Mouse (Mus musculus): ENCODE measurements around the gene Dhx16. TPM values are rescaled to one million over a fixed set of nuclear protein-coding genes. Genes with fewer than 3 reads are reported as not detected.
A peak's percentile ranks its signal among the peaks of the same experiment; 100 is the strongest.
"Not testable (repeated sequence)": the region's sequence is repeated elsewhere in the genome, so short reads cannot be mapped to it uniquely, and the experiment has no call there.

Dhx16 gene
- polyA plus RNA-seq, 1 experiment from 2014 or later: 36.8 TPM

GRCm38 (mm10) chr17:35838570-35838969 lies 41.0 kb upstream of the Dhx16 start:
- 1% methylated on average over 5 of the region's 5 CpGs for WGBS
- no peak for ATAC-seq (ENCODE audit: insufficient number of reproducible peaks, low FRiP score, low TSS enrichment, low read depth)
- Histone ChIP-seq H3K27me3 (no peaks in the 10 kb centered on the region), H3K27ac (peak overlapping the region; percentile 95), H3K4me2 (peak overlapping the region; percentile 42), H3K36me3 (peaks cover 32% of the 10 kb centered on the region), H3K4me3 (peak overlapping the region; percentile 63), H3K9me3 (no peaks in the 10 kb centered on the region), H3K9ac (peak overlapping the region; percentile 21), H3K4me1 (peaks cover 43% of the 10 kb centered on the region)

- H3K9me3 ChIP-seq; ATAC-seq (ENCODE audit: insufficient number of reproducible peaks, low FRiP score, low TSS enrichment, low read depth); H3K27me3 ChIP-seq; H3K9ac ChIP-seq: not testable (repeated sequence)
- Histone ChIP-seq H3K36me3 (peaks cover 27% of the 10 kb centered on the region), H3K4me3 (peak overlapping the region; percentile 63), H3K27ac (peak overlapping the region; percentile 95), H3K4me2 (peak overlapping the region; percentile 42), H3K4me1 (peaks cover 39% of the 10 kb centered on the region)
- WGBS: 45% methylated on average over 3 of the region's 3 CpGs
Measured at GRCm38 (mm10) chr17:35839002-35839401, 40.6 kb upstream of the Dhx16 start.

- H3K4me3 ChIP-seq: peak overlapping the region; percentile 41
- peak overlapping the region; percentile 37 for H3K4me2 ChIP-seq
- H3K36me3 ChIP-seq: peaks cover 24% of the 10 kb centered on the region
- no peak overlapping the region for H3K9ac ChIP-seq
- no peak overlapping the region for H3K27ac ChIP-seq
- H3K4me1 ChIP-seq: peaks cover 24% of the 10 kb centered on the region
- no peaks in the 10 kb centered on the region for H3K27me3 ChIP-seq
- 53% methylated on average over 14 of the region's 14 CpGs for WGBS
- ATAC-seq (ENCODE audit: insufficient number of reproducible peaks, low FRiP score, low TSS enrichment, low read depth): no peak
- no peaks in the 10 kb centered on the region for H3K9me3 ChIP-seq
Measured at GRCm38 (mm10) chr17:35840561-35840960, 39.1 kb upstream of the Dhx16 start.

GRCm38 (mm10) chr17:35841076-35841950 lies 38.3 kb upstream of the Dhx16 start, which contains the start of gene Mdc1:
Gene Mdc1, plus strand, starts transcription at chr17:35841515.
- WGBS: under 1% methylated on average over 59 of the region's 59 CpGs

GRCm38 (mm10) chr17:35842006-35842405 lies 37.6 kb upstream of the Dhx16 start:
- 20% methylated on average over 11 of the region's 11 CpGs for WGBS
- no peak for ATAC-seq (ENCODE audit: insufficient number of reproducible peaks, low FRiP score, low TSS enrichment, low read depth)
- Histone ChIP-seq H3K4me1 (peaks cover 15% of the 10 kb centered on the region), H3K9ac (peak overlapping the region; percentile 50; the same call in 1 of the 2 replicates), H3K27me3 (no peaks in the 10 kb centered on the region), H3K27ac (peak overlapping the region; percentile 87), H3K36me3 (peaks cover 26% of the 10 kb centered on the region), H3K4me2 (peak overlapping the region; percentile 56), H3K9me3 (no peaks in the 10 kb centered on the region), H3K4me3 (peak overlapping the region; percentile 60)

More at GRCm38 (mm10) chr17:35841076-35841950, 38.3 kb upstream of the Dhx16 start, which contains the start of gene Mdc1:
- H3K9ac ChIP-seq: peak within 1 kb of the TSS; percentile 50
- H3K4me1 ChIP-seq: peaks cover 18% of the 10 kb centered on the region
- H3K4me3 ChIP-seq: peak within 1 kb of the TSS; percentile 60
- ATAC-seq (ENCODE audit: insufficient number of reproducible peaks, low FRiP score, low TSS enrichment, low read depth): peak; percentile 94
- H3K9me3 ChIP-seq: no peaks in the 10 kb centered on the region
- peak within 1 kb of the TSS; percentile 87 for H3K27ac ChIP-seq
- no peaks in the 10 kb centered on the region for H3K27me3 ChIP-seq
- H3K4me2 ChIP-seq: peak within 1 kb of the TSS; percentile 56
- peaks cover 24% of the 10 kb centered on the region for H3K36me3 ChIP-seq

GRCm38 (mm10) chr17:35843514-35843913 lies 36.1 kb upstream of the Dhx16 start:
- Histone ChIP-seq H3K4me3 (no peak overlapping the region), H3K9ac (no peak overlapping the region), H3K36me3 (peaks cover 41% of the 10 kb centered on the region), H3K27me3 (no peaks in the 10 kb centered on the region), H3K4me1 (peaks cover 15% of the 10 kb centered on the region), H3K27ac (no peak overlapping the region), H3K9me3 (no peaks in the 10 kb centered on the region), H3K4me2 (no peak overlapping the region)
- no peak for ATAC-seq (ENCODE audit: insufficient number of reproducible peaks, low FRiP score, low TSS enrichment, low read depth)
- 96% methylated on average over 3 of the region's 3 CpGs for WGBS

- peak; percentile 23; the same call in 1 of the 2 replicates for ATAC-seq (ENCODE audit: insufficient number of reproducible peaks, low FRiP score, low TSS enrichment, low read depth)
- no peak overlapping the region for H3K4me2 ChIP-seq
- no peak overlapping the region for H3K27ac ChIP-seq
- no peaks in the 10 kb centered on the region for H3K4me1 ChIP-seq
- H3K4me3 ChIP-seq: no peak overlapping the region
- WGBS: 58% methylated on average over 1 of the region's 1 CpGs
- no peaks in the 10 kb centered on the region for H3K27me3 ChIP-seq
- H3K9ac ChIP-seq: no peak overlapping the region
- no peaks in the 10 kb centered on the region for H3K9me3 ChIP-seq
- peaks cover 83% of the 10 kb centered on the region for H3K36me3 ChIP-seq
Measured at GRCm38 (mm10) chr17:35848112-35848511, 31.5 kb upstream of the Dhx16 start.

GRCm38 (mm10) chr17:35850974-35851373 lies 28.6 kb upstream of the Dhx16 start:
- H3K9ac ChIP-seq: no peak overlapping the region
- H3K27me3 ChIP-seq: no peaks in the 10 kb centered on the region
- H3K9me3 ChIP-seq: no peaks in the 10 kb centered on the region
- no peak for ATAC-seq (ENCODE audit: insufficient number of reproducible peaks, low FRiP score, low TSS enrichment, low read depth)
- H3K4me1 ChIP-seq: no peaks in the 10 kb centered on the region
- WGBS: 97% methylated on average over 3 of the region's 3 CpGs
- H3K4me2 ChIP-seq: no peak overlapping the region
- H3K4me3 ChIP-seq: no peak overlapping the region
- H3K36me3 ChIP-seq: peaks cover 88% of the 10 kb centered on the region
- H3K27ac ChIP-seq: no peak overlapping the region

- Histone ChIP-seq H3K4me3 (no peak overlapping the region), H3K36me3 (peaks cover 38% of the 10 kb centered on the region), H3K4me2 (no peak overlapping the region), H3K27ac (no peak overlapping the region), H3K9me3 (no peaks in the 10 kb centered on the region), H3K9ac (no peak overlapping the region), H3K4me1 (peaks cover 10% of the 10 kb centered on the region; the same call in 1 of the 2 replicates), H3K27me3 (no peaks in the 10 kb centered on the region)
- 91% methylated on average over 1 of the region's 1 CpGs for WGBS
- no peak for ATAC-seq (ENCODE audit: insufficient number of reproducible peaks, low FRiP score, low TSS enrichment, low read depth)
Measured at GRCm38 (mm10) chr17:35859371-35859770, 20.2 kb upstream of the Dhx16 start.

GRCm38 (mm10) chr17:35859835-35860234 lies 19.8 kb upstream of the Dhx16 start:
- H3K4me2 ChIP-seq: no peak overlapping the region
- no peaks in the 10 kb centered on the region for H3K9me3 ChIP-seq
- H3K4me1 ChIP-seq: peaks cover 14% of the 10 kb centered on the region
- no peak overlapping the region for H3K4me3 ChIP-seq
- no peaks in the 10 kb centered on the region for H3K27me3 ChIP-seq
- ATAC-seq (ENCODE audit: insufficient number of reproducible peaks, low FRiP score, low TSS enrichment, low read depth): no peak
- H3K9ac ChIP-seq: no peak overlapping the region
- peaks cover 34% of the 10 kb centered on the region for H3K36me3 ChIP-seq
- 73% methylated on average over 2 of the region's 2 CpGs for WGBS
- no peak overlapping the region for H3K27ac ChIP-seq

- peaks cover 19% of the 10 kb centered on the region for H3K4me1 ChIP-seq
- H3K27ac ChIP-seq: peak overlapping the region; percentile 97
- peak overlapping the region; percentile 76; the same call in 1 of the 2 replicates for H3K9ac ChIP-seq
- 4% methylated on average over 12 of the region's 12 CpGs for WGBS
- 0 out of 2 replicates have a peak, but pooled peaks have one; percentile 8 for ATAC-seq (ENCODE audit: insufficient number of reproducible peaks, low FRiP score, low TSS enrichment, low read depth)
- H3K9me3 ChIP-seq: no peaks in the 10 kb centered on the region
- H3K4me3 ChIP-seq: peak overlapping the region; percentile 69
- H3K4me2 ChIP-seq: peak overlapping the region; percentile 61
- no peaks in the 10 kb centered on the region for H3K27me3 ChIP-seq
- peaks cover 30% of the 10 kb centered on the region for H3K36me3 ChIP-seq
Measured at GRCm38 (mm10) chr17:35860831-35861197, 18.8 kb upstream of the Dhx16 start.

GRCm38 (mm10) chr17:35861198-35861857 lies 18.3 kb upstream of the Dhx16 start, which contains the start of gene Nrm:
Gene Nrm, plus strand, starts transcription at chr17:35861318.
- peaks cover 19% of the 10 kb centered on the region for H3K4me1 ChIP-seq
- peaks cover 29% of the 10 kb centered on the region for H3K36me3 ChIP-seq
- H3K4me2 ChIP-seq: peak within 1 kb of the TSS; percentile 61
- peak within 1 kb of the TSS; percentile 69 for H3K4me3 ChIP-seq
- no peaks in the 10 kb centered on the region for H3K27me3 ChIP-seq
- WGBS: 1% methylated on average over 47 of the region's 47 CpGs
- ATAC-seq (ENCODE audit: insufficient number of reproducible peaks, low FRiP score, low TSS enrichment, low read depth): peak; percentile 88
- H3K27ac ChIP-seq: peak within 1 kb of the TSS; percentile 97
- H3K9ac ChIP-seq: peak within 1 kb of the TSS; percentile 76
- H3K9me3 ChIP-seq: no peaks in the 10 kb centered on the region

Data from limb, embryonic 15.5 days (tissue).